8 mouse cellular contexts compared by ENCODE assay signal in genomic region chr4:43656339-43657109, GRCm38 (mm10). TPM values are rescaled to one million over a fixed set of nuclear protein-coding genes. Genes with fewer than 3 reads are reported as not detected.
DNase-seq lines count a peak whose midpoint lies in the region; ATAC-seq lines count a peak whose summit lies in the region.

Gene Hint2, minus strand, starts transcription at chr4:43656466.

- peak; percentile 97 for ATAC-seq in intestine, embryonic 14.5 days (replicated peaks; ENCODE audit: low FRiP score, low TSS enrichment, low read depth)

- peaks cover 7% of the 10 kb centered on the region for H3K4me1 ChIP-seq in intestine, embryonic 14.5 days (replicated peaks; ENCODE audit: control insufficient read depth, insufficient read depth, low read length)

- H3K4me3 ChIP-seq in intestine, embryonic 14.5 days (ENCODE audit: low read depth, low read length), result peak within 1 kb of the TSS; percentile 83

- no peaks in the 10 kb centered on the region for H3K36me3 ChIP-seq in intestine, embryonic 14.5 days (ENCODE audit: control insufficient read depth, insufficient read depth, low read length)

- peak within 1 kb of the TSS; percentile 88 for H3K27ac ChIP-seq in intestine, embryonic 14.5 days (ENCODE audit: low read depth)

- H3K27me3 ChIP-seq in intestine, embryonic 14.5 days (replicated peaks; ENCODE audit: control insufficient read depth, insufficient read depth, low read length), result no peaks in the 10 kb centered on the region

- H3K4me2 ChIP-seq in intestine, embryonic 14.5 days (ENCODE audit: low read length), result peak within 1 kb of the TSS; percentile 85

- intact Hi-C loops in left cerebral cortex, postnatal 14 days (cut with DNase I), result no loop called here

- peak within 1 kb of the TSS; percentile 76 for H3K9ac ChIP-seq in intestine, embryonic 14.5 days (ENCODE audit: low read length)

- peak; percentile 83 to 86 for DNase-seq in adrenal gland, adult 18-20 months (ENCODE audit: low spot score in 2 of 2)
- DNase-seq in embryo, embryonic 11 days, result peak; percentile 96
- peak; percentile 96 for DNase-seq in gastrocnemius, postnatal 25 days
- DNase-seq in intestine, embryonic 14.5 days (ENCODE audit: low spot score), result peak; percentile 94
- DNase-seq in left cerebral cortex, postnatal 14 days (ENCODE audit: low spot score in 2 of 2), result peak; percentile 95 to 98
- peak; percentile 97 for DNase-seq in mesoderm, embryonic 11.5 days (ENCODE audit: low read depth, low spot score)
- DNase-seq in right cerebral cortex, postnatal 36 days (ENCODE audit: low spot score in 2 of 2), result peak; percentile 93 to 96
- DNase-seq in yolk sac, embryonic 10.5 days (ENCODE audit: low spot score), result peak; percentile 94

- H3K9me3 ChIP-seq in intestine, embryonic 14.5 days (ENCODE audit: control insufficient read depth, low read length), result no peaks in the 10 kb centered on the region

- WGBS in intestine, embryonic 14.5 days, result 1% methylated on average over 34 of the region's 34 CpGs

RNA-seq across cellular contexts. Expression of gene Hint2, which starts in this region (rescaled TPM):
- total RNA-seq in adrenal gland, adult 18-20 months (2021), result 100 to 1,000 TPM in 1 of 2 experiments, 10 to 100 TPM in 1; 79.2 to 121 TPM
- 10 to 100 TPM; 37.5 to 39.6 TPM for total RNA-seq in gastrocnemius, postnatal 25 days (2021)
- polyA plus RNA-seq in intestine, embryonic 14.5 days (2014; fragmentation: Nextera tagmentation; extraction: Ambion mirVana), result 113 and 115 TPM in 2 replicates
- total RNA-seq in left cerebral cortex, postnatal 14 days (2021), result 10 to 100 TPM; 32.7 to 36.7 TPM

Comparison
In these comparisons a context has a peak if more than half of its experiments do, and no peak if none do; other contexts are left out.
1. Peak in every context shown above with its lines: DNase-seq, ATAC-seq, H3K4me3 ChIP-seq and H3K27ac ChIP-seq.